In genomic region chr8:128572291-128572690, GRCm38 (mm10) we compare ENCODE assay signal across 24 mouse cellular contexts.
A peak's percentile ranks its signal among the peaks of the same experiment; 100 is the strongest.
DNase-seq lines count a peak whose midpoint lies in the region; ATAC-seq and TF ChIP-seq lines count a peak whose summit lies in the region.
"Had no signal": no experiment of that assay in that cellular context is flagged by ENCODE, and none has a peak within 500 bp of the region (broad histone marks: within the 10 kb centered on the region; RNA-seq: fewer than 3 reads in every experiment).

No protein-coding gene starts in this region.

- no peaks in the 10 kb centered on the region for H3K36me3 ChIP-seq in kidney, embryonic 14.5 days (ENCODE audit: control insufficient read depth, insufficient read depth, low read length)
- H3K36me3 ChIP-seq: embryonic facial prominence, embryonic 13.5 days; embryonic facial prominence, embryonic 15.5 days; forebrain, embryonic 15.5 days had no signal

- no peaks in the 10 kb centered on the region for H3K4me1 ChIP-seq in kidney, embryonic 14.5 days (ENCODE audit: control insufficient read depth, insufficient read depth, low read length)
- H3K4me1 ChIP-seq in cerebellum, adult 2 months (ENCODE audit: control insufficient read depth, insufficient read depth, low read length) = no peaks in the 10 kb centered on the region
- H3K4me1 ChIP-seq: embryonic facial prominence, embryonic 13.5 days; embryonic facial prominence, embryonic 15.5 days; forebrain, embryonic 13.5 days; forebrain, embryonic 15.5 days had no signal

- no peaks in the 10 kb centered on the region for H3K9me3 ChIP-seq in kidney, embryonic 14.5 days (ENCODE audit: control insufficient read depth, low read length)
- H3K9me3 ChIP-seq: embryonic facial prominence, embryonic 13.5 days; embryonic facial prominence, embryonic 15.5 days; forebrain, embryonic 13.5 days; forebrain, embryonic 15.5 days had no signal

- TF ChIP-seq CTCF in cerebellum, adult 2 months (IDR thresholded peaks at IDR 0.05; ENCODE audit: borderline replicate concordance, insufficient read depth, low read depth, low read length) = no peak

- TF ChIP-seq POLR2A in cerebellum, adult 2 months (IDR thresholded peaks at IDR 0.05; ENCODE audit: borderline replicate concordance, insufficient read depth, low read length) = no peak

- H3K27ac ChIP-seq in kidney, embryonic 14.5 days (ENCODE audit: low read depth, low read length) = no peak overlapping the region
- H3K27ac ChIP-seq in cerebellum, adult 2 months (ENCODE audit: insufficient read depth, low read length) = no peak overlapping the region
- H3K27ac ChIP-seq: embryonic facial prominence, embryonic 13.5 days; embryonic facial prominence, embryonic 15.5 days; forebrain, embryonic 13.5 days; forebrain, embryonic 15.5 days had no signal

- no peak overlapping the region for H3K9ac ChIP-seq in kidney, embryonic 14.5 days (ENCODE audit: low read depth, low read length)
- H3K9ac ChIP-seq: embryonic facial prominence, embryonic 13.5 days; embryonic facial prominence, embryonic 15.5 days; forebrain, embryonic 13.5 days; forebrain, embryonic 15.5 days; forebrain, postnatal 0 days had no signal

- DNase-seq in heart, adult 11 months = peak; percentile 57
- no peak for DNase-seq in heart, postnatal 25 days (ENCODE audit: low spot score)
- peak; percentile 62 for DNase-seq in CD4-positive helper T cell, adult 2 months (ENCODE audit: low read depth, low spot score)
- DNase-seq in induced T-regulatory cell, adult 2 months (ENCODE audit: low read depth) = peak; percentile 50
- DNase-seq in cerebellum, adult 2 months = no peak
- DNase-seq: adrenal gland, adult 8-10 months; adrenal gland, postnatal 14 days; adrenal gland, postnatal 36 days; B cell, adult 2 months; cerebellum, adult 11-12 months; cerebellum, adult 8-10 months; cerebellum, adult 9-11 months; cerebellum, postnatal 14 days; cerebellum, postnatal 36 days; embryo, embryonic 11 days; forebrain, postnatal 0 days had no signal

- H3K4me2 ChIP-seq in kidney, embryonic 14.5 days (replicated peaks; ENCODE audit: low read depth, low read length) = no peak overlapping the region
- H3K4me2 ChIP-seq: embryonic facial prominence, embryonic 13.5 days; embryonic facial prominence, embryonic 15.5 days; forebrain, embryonic 13.5 days; forebrain, embryonic 15.5 days had no signal

- intact Hi-C loops in heart, postnatal 25 days (cut with DNase I) = no loop called here

- no peaks in the 10 kb centered on the region for H3K27me3 ChIP-seq in kidney, embryonic 14.5 days (ENCODE audit: control insufficient read depth, insufficient read depth, low read length)
- no peaks in the 10 kb centered on the region for H3K27me3 ChIP-seq in cerebellum, adult 2 months (ENCODE audit: control insufficient read depth, insufficient read depth, low read length)
- H3K27me3 ChIP-seq: embryonic facial prominence, embryonic 13.5 days; embryonic facial prominence, embryonic 15.5 days; forebrain, embryonic 13.5 days; forebrain, embryonic 15.5 days had no signal

- H3K4me3 ChIP-seq in kidney, embryonic 14.5 days (ENCODE audit: low read length) = no peak overlapping the region
- no peak overlapping the region for H3K4me3 ChIP-seq in cerebellum, adult 2 months (replicated peaks; ENCODE audit: insufficient read depth, low read depth, low read length)
- H3K4me3 ChIP-seq: embryonic facial prominence, embryonic 13.5 days; embryonic facial prominence, embryonic 15.5 days; erythroblast, embryonic 14.5 days; forebrain, embryonic 13.5 days; forebrain, embryonic 15.5 days had no signal

- ATAC-seq in megakaryocyte, adult 5-6 weeks (ENCODE audit: poor library complexity, severe bottlenecking) = peak; percentile 52; the same call in 1 of the 2 replicates
- ATAC-seq in kidney, embryonic 14.5 days (ENCODE audit: low FRiP score, low TSS enrichment) = no peak
- no peak for ATAC-seq in erythroid progenitor cell, adult 5-6 weeks (replicated peaks; ENCODE audit: low FRiP score, poor library complexity, severe bottlenecking)
- ATAC-seq: forebrain, embryonic 13.5 days; forebrain, embryonic 15.5 days; forebrain, postnatal 0 days had no signal

Comparison
In these comparisons a context has a peak if more than half of its experiments do, and no peak if none do; other contexts are left out.
1. DNase-seq: peak in heart, adult 11 months (single experiment), CD4-positive helper T cell, adult 2 months (single experiment) and induced T-regulatory cell, adult 2 months (single experiment); none in heart, postnatal 25 days (single experiment) and cerebellum, adult 2 months (0 of 2).